Mouse (Mus musculus) liver, postnatal 0 days (tissue): ENCODE measurements around the gene Ciz1.

ENCODE experiments used
- CTCF ChIP-seq: sonication (generic); IDR thresholded peaks from 2 replicates; pipeline ENCODE4 v1.5.1; 2016; ENCODE audit warnings: antibody characterized with exemption, low read depth
- EP300 ChIP-seq: IDR thresholded peaks from 2 replicates; pipeline ENCODE4 v1.6.1; 2016; ENCODE audit warnings: antibody characterized with exemption, low read depth, mild to moderate bottlenecking

DNA sequence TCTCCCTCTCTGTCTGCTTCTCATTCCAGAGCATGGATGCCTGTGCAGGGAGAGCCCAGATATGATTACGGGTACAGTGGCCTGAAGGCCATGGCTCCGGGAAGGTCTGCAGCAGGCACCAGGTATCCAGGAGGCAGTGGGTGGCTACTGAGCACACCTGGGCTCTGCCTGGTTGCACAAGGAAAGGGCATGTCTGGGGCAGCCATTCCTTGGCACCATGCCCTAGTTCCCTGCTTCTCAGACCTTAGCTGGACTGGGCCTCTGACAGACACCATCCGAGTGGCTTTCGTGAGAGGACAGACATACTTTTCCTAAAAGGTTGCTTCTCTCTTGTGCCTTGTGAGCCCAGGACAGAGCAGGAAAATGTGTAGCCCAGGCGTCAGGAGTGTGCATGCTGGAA lies 39.9 kb downstream of the Ciz1 start:
- TF ChIP-seq CTCF (no peak), EP300 (no peak)
